Mouse (Mus musculus) testis, adult 2 months (tissue): ENCODE data around the gene Siah3. TPM values are rescaled to one million over a fixed set of nuclear protein-coding genes. Genes with fewer than 3 reads are reported as not detected.

ENCODE experiments used
- H3K27ac ChIP-seq: fragments of 200-500 bp; 2 replicates; pipeline ENCODE4 v1.5.1; 2012; ENCODE audit warnings: low read depth, low read length; ENCODE audit not compliant: control insufficient read depth, insufficient read depth
- H3K27me3 ChIP-seq: fragments of 200-500 bp; 2 replicates; pipeline ENCODE4 v1.6.1; 2012; ENCODE audit warnings: mild to moderate bottlenecking, low read length, moderate library complexity; ENCODE audit not compliant: control insufficient read depth, insufficient read depth
- H3K36me3 ChIP-seq: fragments of 200-500 bp; 2 replicates; pipeline ENCODE4 v1.6.1; 2012; ENCODE audit warnings: mild to moderate bottlenecking, low read length; ENCODE audit not compliant: control insufficient read depth, insufficient read depth
- H3K4me1 ChIP-seq: fragments of 200-500 bp; 2 replicates; pipeline ENCODE4 v1.6.1; 2012; ENCODE audit warnings: low read length; ENCODE audit not compliant: control insufficient read depth, insufficient read depth
- H3K4me3 ChIP-seq: fragments of 200-500 bp; 2 replicates; pipeline ENCODE4 v1.5.1; 2012; ENCODE audit warnings: low read depth, mild to moderate bottlenecking, low read length, moderate library complexity, mixed read lengths; ENCODE audit not compliant: control insufficient read depth
- CTCF ChIP-seq: fragments of 200-500 bp; IDR thresholded peaks from 2 replicates; pipeline ENCODE4 v1.5.1; 2012; ENCODE audit warnings: low read depth, mild to moderate bottlenecking, inconsistent platforms, low read length, moderate library complexity; ENCODE audit not compliant: control insufficient read depth, insufficient read depth, insufficient replicate concordance
- POLR2A ChIP-seq: fragments of 200-500 bp; IDR thresholded peaks from 2 replicates; pipeline ENCODE4 v1.6.1; 2012; ENCODE audit warnings: low read depth, mild to moderate bottlenecking, inconsistent platforms, low read length, moderate library complexity; ENCODE audit not compliant: control insufficient read depth
- polyA plus RNA-seq: library from polyadenylated mRNA; depleted of rRNA; stranded (reverse); fragments of >200 nt; gene quantifications from 2 replicates; pipeline ENCODE4 v1.2.3, GENCODE M21; 2012; rRNA removed

Siah3 gene
- polyA plus RNA-seq, 1 experiment, result not detected

DNA sequence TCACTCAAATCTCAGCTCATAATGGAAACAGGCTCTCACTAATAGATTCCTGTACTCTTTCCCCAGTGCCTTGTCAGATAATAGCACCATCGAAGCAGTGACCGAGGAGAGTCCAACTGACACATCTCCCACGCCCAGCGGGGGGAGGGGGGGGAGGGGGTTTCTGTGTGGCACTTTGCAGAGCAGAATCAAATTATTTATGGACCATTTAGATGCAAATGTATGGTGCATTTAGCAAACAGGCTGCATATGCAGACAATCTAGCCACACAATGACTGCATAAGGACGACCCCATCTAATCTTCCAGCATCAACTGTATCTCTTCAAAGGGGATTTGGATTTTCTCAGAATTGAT lies 85.2 kb downstream of the Siah3 start:
- H3K36me3 ChIP-seq, result no peaks in the 10 kb centered on the region
- no peaks in the 10 kb centered on the region for H3K4me1 ChIP-seq
- TF ChIP-seq CTCF (no peak), POLR2A (no peak)
- H3K27ac ChIP-seq, result no peak overlapping the region
- no peaks in the 10 kb centered on the region for H3K27me3 ChIP-seq
- H3K4me3 ChIP-seq, result no peak overlapping the region

DNA sequence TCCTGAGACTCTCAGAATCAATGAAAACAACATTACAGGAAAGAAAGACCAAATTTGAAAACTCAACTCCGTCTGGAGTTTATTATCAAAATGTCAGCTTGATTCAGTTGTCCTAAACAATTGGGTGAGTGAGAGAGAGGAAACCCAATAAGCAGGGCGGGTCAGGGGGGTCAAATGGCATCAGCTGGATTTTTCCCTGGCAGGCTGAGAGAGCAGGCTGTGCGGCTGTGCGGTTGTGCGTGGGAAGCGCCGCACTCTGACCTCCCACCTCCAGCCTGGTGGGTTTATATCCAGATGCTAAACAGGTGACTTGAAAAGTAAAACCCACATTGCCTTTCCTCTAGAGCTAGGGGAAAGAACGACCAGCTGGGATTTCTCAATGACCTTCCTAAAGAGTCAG lies 85.9 kb downstream of the Siah3 start:
- H3K27ac ChIP-seq, result no peak overlapping the region
- TF ChIP-seq CTCF (no peak), POLR2A (no peak)
- no peaks in the 10 kb centered on the region for H3K4me1 ChIP-seq
- H3K4me3 ChIP-seq, result no peak overlapping the region
- H3K27me3 ChIP-seq, result no peaks in the 10 kb centered on the region
- H3K36me3 ChIP-seq, result no peaks in the 10 kb centered on the region

DNA sequence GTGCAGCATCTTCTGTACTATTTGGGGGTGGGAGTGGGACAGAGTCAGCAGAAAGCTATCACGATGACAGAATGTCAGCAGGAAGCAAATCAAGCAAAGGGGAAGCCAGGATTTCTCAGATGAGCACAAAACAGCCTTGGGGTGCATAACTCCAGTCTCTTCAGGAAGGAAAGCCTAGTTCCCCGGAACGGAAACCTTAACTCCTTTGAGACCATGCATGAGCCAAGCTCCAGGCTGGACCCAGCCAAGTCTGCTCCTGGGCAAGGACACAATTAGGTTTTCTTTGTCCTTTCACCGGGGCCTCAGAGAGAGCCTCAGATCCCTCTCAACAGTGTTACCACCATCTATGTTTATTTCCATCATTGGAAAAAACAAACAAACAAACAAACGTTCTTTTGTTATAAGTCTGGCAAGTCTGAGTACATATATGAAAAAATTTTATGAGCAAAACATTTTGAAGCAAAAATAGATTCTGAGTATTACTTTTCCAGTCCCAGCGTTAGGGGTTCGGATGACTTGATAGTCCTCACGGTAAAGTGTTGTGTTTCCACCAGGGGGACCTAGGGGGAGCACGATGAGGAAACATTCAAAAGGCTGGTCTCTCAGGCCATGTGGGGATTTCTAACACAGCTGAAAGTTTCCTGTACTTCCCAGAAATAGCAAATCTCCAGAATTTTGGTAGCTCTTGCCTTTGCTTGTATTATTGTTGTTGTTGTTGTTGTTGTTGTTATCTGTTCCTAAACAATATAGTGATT lies 106.0 kb downstream of the Siah3 start:
- H3K27me3 ChIP-seq, result no peaks in the 10 kb centered on the region
- no peak overlapping the region for H3K27ac ChIP-seq
- H3K4me1 ChIP-seq, result no peaks in the 10 kb centered on the region
- TF ChIP-seq CTCF, result no peak
- no peak for TF ChIP-seq POLR2A
- no peaks in the 10 kb centered on the region for H3K36me3 ChIP-seq
- no peak overlapping the region for H3K4me3 ChIP-seq

DNA sequence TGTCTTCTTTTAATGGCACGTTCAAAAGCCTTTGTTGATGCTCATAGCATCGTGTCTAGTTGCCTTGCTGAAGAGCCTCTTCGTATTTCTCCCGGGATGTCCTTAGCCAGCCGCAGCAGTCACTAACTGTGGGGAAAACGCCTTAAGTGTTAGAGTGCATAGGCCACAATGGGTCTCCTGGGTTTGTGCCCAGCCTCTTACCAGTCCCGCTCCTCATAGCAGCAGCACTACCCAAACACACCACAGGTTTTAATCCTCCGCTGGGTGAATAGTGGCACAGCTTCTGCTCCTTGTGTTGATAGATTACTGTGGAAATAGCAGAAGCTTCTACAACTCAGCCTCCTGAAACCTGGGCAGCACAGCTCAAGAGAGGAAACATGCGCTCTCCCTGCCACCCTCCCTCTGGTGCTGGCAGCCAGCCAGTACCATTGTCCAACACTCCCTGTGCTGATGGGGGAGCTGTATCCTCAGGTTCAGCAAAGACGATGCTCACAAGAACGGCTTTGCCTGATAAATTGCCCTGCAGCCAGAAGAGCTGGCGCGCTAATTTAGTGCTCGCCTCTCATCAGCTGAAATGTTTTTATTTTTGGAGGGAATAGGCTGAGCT lies 109.9 kb downstream of the Siah3 start:
- H3K4me1 ChIP-seq, result no peaks in the 10 kb centered on the region
- H3K4me3 ChIP-seq, result no peak overlapping the region
- no peak overlapping the region for H3K27ac ChIP-seq
- TF ChIP-seq CTCF, result no peak
- TF ChIP-seq POLR2A, result no peak
- no peaks in the 10 kb centered on the region for H3K36me3 ChIP-seq
- no peaks in the 10 kb centered on the region for H3K27me3 ChIP-seq

DNA sequence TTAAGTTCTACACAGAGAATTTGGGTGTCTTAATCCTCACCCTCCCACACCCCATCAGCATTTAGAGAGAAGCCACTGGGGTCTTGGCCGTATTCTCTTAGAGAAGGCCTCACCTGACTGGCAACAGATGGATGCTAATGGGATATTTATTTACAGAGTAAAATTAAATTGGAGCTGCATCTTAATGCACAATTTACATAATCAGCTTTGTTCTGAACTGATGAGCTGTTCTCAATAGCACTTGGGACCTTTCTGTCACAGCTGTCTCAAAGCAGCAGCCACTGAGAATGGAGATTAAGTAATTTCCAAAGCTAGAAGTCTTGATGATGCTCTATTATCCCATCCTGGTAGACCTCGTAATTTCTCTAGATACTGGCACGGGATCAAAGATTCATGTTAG lies 110.5 kb downstream of the Siah3 start:
- Histone ChIP-seq H3K36me3 (no peaks in the 10 kb centered on the region), H3K4me1 (no peaks in the 10 kb centered on the region), H3K4me3 (no peak overlapping the region), H3K27ac (no peak overlapping the region), H3K27me3 (no peaks in the 10 kb centered on the region)
- no peak for TF ChIP-seq POLR2A
- no peak for TF ChIP-seq CTCF

DNA sequence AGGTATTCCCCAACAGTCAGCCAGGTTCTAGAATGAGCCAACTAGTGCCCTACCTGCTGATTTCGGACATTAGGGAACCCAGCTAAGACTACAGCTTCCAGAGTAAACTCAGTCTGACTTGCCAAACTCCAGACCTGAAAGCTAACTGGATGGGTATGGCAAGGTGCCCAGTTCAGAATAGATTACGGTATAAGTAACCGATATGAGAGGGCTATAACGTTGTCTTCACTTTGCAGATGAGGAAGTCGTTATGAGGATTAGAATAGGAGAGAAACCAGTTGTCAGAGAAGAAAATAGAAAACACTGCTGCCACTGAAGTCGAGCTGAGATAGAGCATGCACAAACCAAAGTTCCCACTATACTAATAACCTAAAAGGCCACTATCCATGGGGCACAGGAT lies 123.2 kb downstream of the Siah3 start:
- no peaks in the 10 kb centered on the region for H3K4me1 ChIP-seq
- H3K27ac ChIP-seq, result no peak overlapping the region
- no peak overlapping the region for H3K4me3 ChIP-seq
- TF ChIP-seq CTCF (no peak), POLR2A (no peak)
- H3K36me3 ChIP-seq, result no peaks in the 10 kb centered on the region
- H3K27me3 ChIP-seq, result no peaks in the 10 kb centered on the region

Other genes starting within 250 kb of the Siah3 start
- not detected in 2 replicates for gene Cpb2, start 213.7 kb upstream of the Siah3 start, polyA plus RNA-seq
- gene Zc3h13, start 171.6 kb upstream of the Siah3 start, polyA plus RNA-seq, result 4.3 and 5.4 TPM in 2 replicates
- gene Spert, start 137.1 kb downstream of the Siah3 start, polyA plus RNA-seq, result 1,054 and 1,154 TPM in 2 replicates
- gene Erich6b, start 186.3 kb downstream of the Siah3 start, polyA plus RNA-seq, result 2.7 and 2.9 TPM in 2 replicates